Mouse (Mus musculus) ES-E14 (cell line): ENCODE measurements around the gene Zfp383.

ENCODE experiments used
- CHD2 ChIP-seq: IDR thresholded peaks from 2 replicates; pipeline ENCODE4 v1.6.1; 2014; ENCODE audit warnings: mild to moderate bottlenecking, low read depth, low read length, inconsistent platforms
- HCFC1 ChIP-seq: IDR thresholded peaks from 2 replicates; pipeline ENCODE4 v1.6.1; 2012; ENCODE audit warnings: low read length, inconsistent platforms, borderline replicate concordance; ENCODE audit not compliant: insufficient read depth
- MAFK ChIP-seq: IDR thresholded peaks from 2 replicates; pipeline ENCODE4 v1.6.1; 2014; ENCODE audit warnings: mild to moderate bottlenecking, low read depth, low read length, inconsistent platforms; ENCODE audit not compliant: insufficient read depth
- ZC3H11A ChIP-seq: IDR thresholded peaks from 2 replicates; pipeline ENCODE4 v1.6.1; 2012; ENCODE audit warnings: low read depth, mild to moderate bottlenecking, inconsistent platforms, low read length, borderline replicate concordance
- ZNF384 ChIP-seq: IDR thresholded peaks from 2 replicates; pipeline ENCODE4 v1.6.1; 2012; ENCODE audit warnings: low read depth, low read length, inconsistent platforms

DNA sequence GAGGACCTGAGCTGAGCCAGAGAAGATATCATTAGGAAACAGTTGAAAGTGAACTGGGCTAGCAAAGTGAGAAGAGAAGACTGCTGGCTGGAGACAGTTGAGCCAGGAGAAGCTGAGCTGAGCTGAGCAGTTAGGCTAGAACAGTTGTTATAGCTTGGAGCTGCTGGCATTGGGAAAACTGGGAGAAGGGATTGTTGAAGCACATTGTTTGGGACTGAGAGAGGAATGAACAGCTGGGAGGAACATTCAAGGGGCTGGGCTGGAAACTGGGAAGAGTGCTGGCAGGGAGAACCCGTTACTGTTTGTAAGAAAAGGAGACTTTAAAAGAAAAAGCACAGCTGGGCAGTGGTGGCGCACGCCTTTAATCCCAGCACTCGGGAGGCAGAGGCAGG lies 10.0 kb downstream of the Zfp383 start:
- TF ChIP-seq ZNF384 = no peak
- TF ChIP-seq HCFC1 = no peak
- no peak for TF ChIP-seq MAFK
- TF ChIP-seq CHD2 = no peak
- no peak for TF ChIP-seq ZC3H11A
